Mouse (Mus musculus) c-Kit-positive CD71-positive TER-119-positive erythroid progenitor cells, embryonic 14.5 days (primary cell): ENCODE measurements around the gene Mtmr11.

ENCODE experiments used
- DNase-seq: peaks from one replicate; pipeline ENCODE4 v3.0.0-alpha.2; 2013; ENCODE audit warnings: low spot score

Gene Mtmr11

GRCm38 (mm10) chr3:96161869-96162840 is at the start of gene Mtmr11:
TSS of gene Mtmr11 (plus strand) at chr3:96162004.
- DNase-seq = no peak

- DNase-seq = no peak
These were observed 48.6 kb upstream of the Mtmr11 start for GRCm38 (mm10) chr3:96113251-96113650.

- no peak for DNase-seq
These were observed 43.7 kb upstream of the Mtmr11 start for GRCm38 (mm10) chr3:96118142-96118541.

DNA sequence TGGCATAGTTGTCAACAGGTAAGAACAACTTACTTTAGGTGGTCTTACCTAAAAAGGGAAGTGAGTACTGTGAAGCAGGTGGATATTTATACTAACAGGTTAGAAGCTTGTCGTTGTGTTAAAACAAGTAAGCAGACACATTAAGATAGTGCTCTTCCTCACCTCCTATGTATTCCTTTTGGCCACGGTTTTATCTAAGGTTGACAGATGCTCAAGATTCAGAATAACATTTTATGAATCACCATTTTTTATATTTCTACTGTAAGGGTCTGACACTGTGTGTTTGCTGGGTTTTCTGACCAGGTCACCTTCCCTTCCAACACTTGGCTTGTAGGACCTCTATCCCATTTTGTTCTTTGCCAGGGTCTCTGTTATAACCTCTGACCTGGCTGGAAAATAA is 43.1 kb upstream of the Mtmr11 start:
- no peak for DNase-seq

DNA sequence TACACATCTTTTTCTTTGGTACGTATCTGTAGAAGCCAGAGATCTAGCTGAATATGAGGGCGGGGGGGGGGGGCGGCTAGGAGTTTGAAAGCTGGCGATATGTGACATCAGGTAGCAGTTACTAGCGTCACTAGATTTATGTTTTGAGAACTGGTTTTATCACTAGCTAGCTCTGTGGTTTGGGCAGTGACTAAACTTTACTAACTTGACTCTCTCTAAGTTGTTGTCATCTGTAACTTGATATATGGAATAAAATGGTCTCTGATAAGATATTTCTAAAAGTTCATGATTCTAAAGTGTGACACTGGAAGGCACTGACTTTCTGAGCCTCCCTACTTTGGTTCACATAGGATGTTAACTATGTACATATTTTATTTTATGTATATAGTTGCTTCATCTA is 37.6 kb upstream of the Mtmr11 start:
- DNase-seq = no peak

GRCm38 (mm10) chr3:96128128-96128527 is 33.7 kb upstream of the Mtmr11 start:
- DNase-seq = no peak

- no peak for DNase-seq
These were observed 29.3 kb upstream of the Mtmr11 start for GRCm38 (mm10) chr3:96132478-96132877.

- DNase-seq = no peak
These were observed 28.4 kb upstream of the Mtmr11 start for GRCm38 (mm10) chr3:96133327-96133905.

DNA sequence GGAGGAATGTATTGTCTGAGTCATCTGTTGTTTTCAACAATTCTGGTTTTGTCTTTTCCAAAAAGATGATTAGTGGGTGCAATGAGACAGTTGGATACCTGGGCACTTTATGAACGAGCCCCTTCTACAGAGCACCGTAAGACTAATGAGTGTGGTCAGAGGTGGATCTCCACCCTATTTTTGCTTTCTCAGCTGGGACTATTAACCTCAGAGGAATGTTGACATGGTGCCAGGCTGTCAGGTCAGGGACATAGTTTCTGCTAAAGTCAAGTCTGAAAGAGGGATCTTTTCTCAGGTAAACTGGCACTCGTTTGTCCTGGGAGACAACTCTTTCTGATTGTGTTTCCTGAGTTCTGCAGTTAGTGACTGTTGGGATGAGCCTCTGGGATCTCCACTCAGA is 26.8 kb upstream of the Mtmr11 start:
- no peak for DNase-seq

- DNase-seq = peak; percentile 65
These were observed 13.9 kb upstream of the Mtmr11 start for GRCm38 (mm10) chr3:96147950-96148349.

DNA sequence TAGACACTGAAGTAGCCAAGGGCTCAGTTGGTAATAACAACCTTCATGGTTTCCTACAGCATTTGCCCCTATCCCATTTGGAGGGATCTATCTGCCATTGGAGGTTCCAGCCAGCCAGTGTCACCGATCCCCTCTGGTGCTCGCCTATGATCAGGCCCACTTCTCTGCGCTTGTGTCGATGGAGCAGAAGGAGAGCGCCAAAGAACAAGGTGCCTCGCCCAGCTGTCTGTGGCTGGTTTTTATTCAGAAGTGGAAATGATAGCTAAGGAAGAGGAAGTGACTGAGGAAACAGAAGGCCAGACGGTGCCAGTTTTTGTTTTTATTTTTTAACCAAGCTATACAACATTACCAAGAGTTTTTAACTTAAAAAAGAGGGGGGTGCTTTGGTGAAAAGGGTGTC is 10.0 kb upstream of the Mtmr11 start:
- no peak for DNase-seq

GRCm38 (mm10) chr3:96152611-96153010 is 9.2 kb upstream of the Mtmr11 start:
- no peak for DNase-seq

DNA sequence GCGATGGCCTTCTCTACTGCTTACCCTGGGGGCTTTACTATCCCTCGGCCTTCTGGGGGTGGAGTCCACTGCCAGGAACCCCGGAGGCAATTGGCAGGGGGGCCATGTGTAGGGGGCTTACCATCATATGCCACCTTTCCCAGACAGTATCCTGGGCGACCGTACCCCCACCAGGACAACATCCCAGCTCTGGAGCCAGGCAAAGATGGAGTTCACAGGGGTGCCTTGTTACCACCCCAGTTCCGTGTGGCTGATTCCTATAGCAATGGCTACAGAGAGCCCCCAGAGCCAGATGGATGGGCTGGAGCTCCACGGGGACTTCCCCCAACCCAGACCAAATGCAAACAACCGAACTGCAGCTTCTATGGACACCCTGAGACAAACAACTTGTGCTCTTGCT is 6.3 kb upstream of the Mtmr11 start:
- DNase-seq = no peak

GRCm38 (mm10) chr3:96159820-96160219 is 2.0 kb upstream of the Mtmr11 start:
- DNase-seq = no peak

- no peak for DNase-seq
These were observed 1.5 kb upstream of the Mtmr11 start for GRCm38 (mm10) chr3:96160222-96160802.

GRCm38 (mm10) chr3:96160803-96161516 is 844 bp upstream of the Mtmr11 start:
- no peak for DNase-seq

GRCm38 (mm10) chr3:96163040-96163439 is 1.2 kb downstream of the Mtmr11 start:
- no peak for DNase-seq

GRCm38 (mm10) chr3:96168466-96169158 is 6.8 kb downstream of the Mtmr11 start:
- no peak for DNase-seq

DNA sequence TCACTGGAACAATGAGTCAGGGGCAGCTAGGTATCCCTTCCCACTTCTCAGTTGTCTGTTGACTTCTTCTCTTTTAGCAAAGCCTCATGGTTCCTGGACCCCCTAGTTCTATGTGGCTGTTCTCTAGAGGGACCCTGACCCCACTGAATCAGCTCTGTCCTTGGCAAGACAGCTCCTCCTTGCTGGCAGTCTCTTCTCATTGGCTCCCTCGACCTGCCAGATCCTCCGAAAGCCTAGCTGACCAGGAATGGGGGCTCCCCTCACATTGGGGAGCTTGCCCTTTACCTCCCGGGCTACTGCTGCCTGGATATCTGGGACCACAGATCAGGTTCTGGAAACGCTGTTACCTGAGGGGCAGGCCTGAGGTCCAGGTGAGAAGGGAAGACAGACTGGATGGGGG is 8.5 kb downstream of the Mtmr11 start:
- DNase-seq = no peak

GRCm38 (mm10) chr3:96170976-96171545 is 9.3 kb downstream of the Mtmr11 start:
- no peak for DNase-seq

DNA sequence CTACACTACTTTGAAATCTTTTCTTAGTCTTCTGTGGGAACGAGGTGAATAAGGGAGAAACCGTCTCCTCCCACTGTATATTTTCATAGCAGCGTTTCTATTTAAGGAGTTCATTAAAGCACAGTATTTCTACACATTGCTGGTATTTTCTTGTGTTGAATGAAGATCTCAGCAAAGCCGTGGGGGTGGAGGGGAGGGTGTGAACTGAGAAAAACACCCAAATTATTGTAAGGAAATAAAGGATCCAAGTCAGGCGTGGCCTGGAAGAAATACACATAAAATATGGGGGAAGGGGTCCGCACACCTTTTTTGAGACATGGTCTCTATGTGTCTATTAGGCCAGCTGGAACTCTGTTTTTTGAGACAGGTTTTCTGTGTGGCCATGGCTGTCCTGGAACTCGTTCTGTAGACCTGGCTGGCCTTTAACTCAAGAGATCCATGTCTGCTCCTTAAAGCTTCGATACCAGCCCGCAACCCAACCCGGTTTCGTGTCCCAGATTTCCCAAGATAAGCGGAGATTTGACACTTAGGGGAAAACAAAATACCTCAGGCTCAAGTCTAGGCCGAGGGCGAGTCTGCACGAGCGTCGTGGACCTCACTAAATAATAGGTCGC is 9.9 kb downstream of the Mtmr11 start:
- no peak for DNase-seq
